Mouse (Mus musculus): ENCODE measurements around the gene Sncg. TPM values are rescaled to one million over a fixed set of nuclear protein-coding genes. Genes with fewer than 3 reads are reported as not detected.
"Not testable (repeated sequence)": the region's sequence is repeated elsewhere in the genome, so short reads cannot be mapped to it uniquely, and the experiment has no call there.

Sncg gene
- 354 and 420 TPM in 2 replicates for polyA plus RNA-seq (2015; fragmentation: Nextera tagmentation; extraction: Ambion mirVana)

GRCm38 (mm10) chr14:34374577-34374976 lies at the start of gene Sncg:
Gene Sncg (minus strand): TSS chr14:34374789.
- peak; percentile 10; the same call in 1 of the 2 replicates for ATAC-seq (ENCODE audit: low FRiP score)
- peak within 1 kb of the TSS; percentile 25 for H3K4me2 ChIP-seq
- H3K27me3 ChIP-seq (replicated peaks): no peaks in the 10 kb centered on the region
- no peak within 1 kb of the TSS; the same call in 1 of the 2 replicates for H3K4me3 ChIP-seq (replicated peaks)
- 0 out of 2 replicates have a peak within 1 kb of the TSS, but pooled peaks have one; percentile 9 for H3K27ac ChIP-seq (replicated peaks)
- WGBS: 24% methylated on average over 10 of the region's 10 CpGs
- no peak within 1 kb of the TSS for H3K9ac ChIP-seq (replicated peaks)
- no peaks in the 10 kb centered on the region for H3K36me3 ChIP-seq
- no peaks in the 10 kb centered on the region for H3K9me3 ChIP-seq (replicated peaks)
- H3K4me1 ChIP-seq: peaks cover 21% of the 10 kb centered on the region

- H3K4me1 ChIP-seq: no peaks in the 10 kb centered on the region
- H3K4me3 ChIP-seq (replicated peaks): no peak overlapping the region
- no peaks in the 10 kb centered on the region for H3K27me3 ChIP-seq (replicated peaks)
- no peak overlapping the region for H3K9ac ChIP-seq (replicated peaks)
- no peak overlapping the region for H3K27ac ChIP-seq (replicated peaks)
- H3K9me3 ChIP-seq (replicated peaks): no peaks in the 10 kb centered on the region
- no peak overlapping the region for H3K4me2 ChIP-seq
- ATAC-seq (ENCODE audit: low FRiP score): no peak
- peaks cover 36% of the 10 kb centered on the region for H3K36me3 ChIP-seq
- 79% methylated on average over 1 of the region's 1 CpGs for WGBS
These were observed 46.5 kb upstream of the Sncg start for GRCm38 (mm10) chr14:34421078-34421477.

GRCm38 (mm10) chr14:34417501-34417900 lies 42.9 kb upstream of the Sncg start:
- no peak overlapping the region for H3K4me2 ChIP-seq
- no peaks in the 10 kb centered on the region for H3K4me1 ChIP-seq
- peaks cover 46% of the 10 kb centered on the region for H3K36me3 ChIP-seq
- ATAC-seq (ENCODE audit: low FRiP score): no peak
- 92% methylated on average over 5 of the region's 5 CpGs for WGBS
- no peak overlapping the region for H3K9ac ChIP-seq (replicated peaks)
- H3K27me3 ChIP-seq (replicated peaks): no peaks in the 10 kb centered on the region
- H3K4me3 ChIP-seq (replicated peaks): no peak overlapping the region
- H3K27ac ChIP-seq (replicated peaks): no peak overlapping the region
- H3K9me3 ChIP-seq (replicated peaks): no peaks in the 10 kb centered on the region

GRCm38 (mm10) chr14:34416946-34417345 lies 42.4 kb upstream of the Sncg start:
- ATAC-seq (ENCODE audit: low FRiP score); H3K4me2 ChIP-seq; H3K9ac ChIP-seq (replicated peaks); H3K9me3 ChIP-seq (replicated peaks); H3K27ac ChIP-seq (replicated peaks); H3K27me3 ChIP-seq (replicated peaks); H3K4me3 ChIP-seq (replicated peaks); H3K4me1 ChIP-seq: not testable (repeated sequence)
- H3K36me3 ChIP-seq: peaks cover 44% of the 10 kb centered on the region
- WGBS: 94% methylated on average over 4 of the region's 4 CpGs

GRCm38 (mm10) chr14:34412164-34412896 lies 37.7 kb upstream of the Sncg start:
- ATAC-seq (ENCODE audit: low FRiP score): no peak
- Histone ChIP-seq H3K4me2 (no peak overlapping the region), H3K4me3 (replicated peaks) (no peak overlapping the region), H3K36me3 (peaks cover 52% of the 10 kb centered on the region), H3K9me3 (replicated peaks) (no peaks in the 10 kb centered on the region), H3K27me3 (replicated peaks) (no peaks in the 10 kb centered on the region), H3K4me1 (no peaks in the 10 kb centered on the region), H3K9ac (replicated peaks) (no peak overlapping the region), H3K27ac (replicated peaks) (no peak overlapping the region)
- 90% methylated on average over 7 of the region's 7 CpGs for WGBS

- Histone ChIP-seq H3K4me1 (no peaks in the 10 kb centered on the region), H3K9me3 (replicated peaks) (no peaks in the 10 kb centered on the region), H3K4me3 (replicated peaks) (no peak overlapping the region), H3K27ac (replicated peaks) (no peak overlapping the region), H3K36me3 (peaks cover 49% of the 10 kb centered on the region), H3K9ac (replicated peaks) (no peak overlapping the region), H3K4me2 (no peak overlapping the region), H3K27me3 (replicated peaks) (no peaks in the 10 kb centered on the region)
- 96% methylated on average over 6 of the region's 6 CpGs for WGBS
- ATAC-seq (ENCODE audit: low FRiP score): no peak
These were observed 36.1 kb upstream of the Sncg start for GRCm38 (mm10) chr14:34410716-34411115.

GRCm38 (mm10) chr14:34403424-34403823 lies 28.8 kb upstream of the Sncg start:
- ATAC-seq (ENCODE audit: low FRiP score): no peak

GRCm38 (mm10) chr14:34402871-34403270 lies 28.3 kb upstream of the Sncg start:
- Histone ChIP-seq H3K4me3 (replicated peaks) (no peak overlapping the region), H3K36me3 (peaks cover 22% of the 10 kb centered on the region), H3K9ac (replicated peaks) (no peak overlapping the region), H3K27ac (replicated peaks) (no peak overlapping the region), H3K27me3 (replicated peaks) (no peaks in the 10 kb centered on the region), H3K4me2 (no peak overlapping the region), H3K9me3 (replicated peaks) (no peaks in the 10 kb centered on the region), H3K4me1 (no peaks in the 10 kb centered on the region)
- ATAC-seq (ENCODE audit: low FRiP score): no peak
- WGBS: 89% methylated on average over 8 of the region's 8 CpGs

More at GRCm38 (mm10) chr14:34403424-34403823, 28.8 kb upstream of the Sncg start:
- Histone ChIP-seq H3K27me3 (replicated peaks) (no peaks in the 10 kb centered on the region), H3K9me3 (replicated peaks) (no peaks in the 10 kb centered on the region), H3K27ac (replicated peaks) (no peak overlapping the region), H3K4me1 (no peaks in the 10 kb centered on the region), H3K4me3 (replicated peaks) (no peak overlapping the region), H3K9ac (replicated peaks) (no peak overlapping the region), H3K4me2 (no peak overlapping the region), H3K36me3 (peaks cover 23% of the 10 kb centered on the region)
- WGBS: 98% methylated on average over 7 of the region's 7 CpGs

GRCm38 (mm10) chr14:34401135-34401534 lies 26.5 kb upstream of the Sncg start:
- H3K36me3 ChIP-seq: peaks cover 16% of the 10 kb centered on the region
- no peaks in the 10 kb centered on the region for H3K27me3 ChIP-seq (replicated peaks)

GRCm38 (mm10) chr14:34400021-34400420 lies 25.4 kb upstream of the Sncg start:
- no peaks in the 10 kb centered on the region for H3K9me3 ChIP-seq (replicated peaks)
- H3K9ac ChIP-seq (replicated peaks): no peak overlapping the region
- no peaks in the 10 kb centered on the region for H3K27me3 ChIP-seq (replicated peaks)
- 93% methylated on average over 3 of the region's 3 CpGs for WGBS
- no peak overlapping the region for H3K27ac ChIP-seq (replicated peaks)
- no peaks in the 10 kb centered on the region for H3K4me1 ChIP-seq
- H3K36me3 ChIP-seq: peaks cover 13% of the 10 kb centered on the region
- no peak overlapping the region for H3K4me2 ChIP-seq
- no peak for ATAC-seq (ENCODE audit: low FRiP score)
- no peak overlapping the region for H3K4me3 ChIP-seq (replicated peaks)

More at GRCm38 (mm10) chr14:34401135-34401534, 26.5 kb upstream of the Sncg start:
- Histone ChIP-seq H3K9me3 (replicated peaks) (no peaks in the 10 kb centered on the region), H3K4me1 (no peaks in the 10 kb centered on the region), H3K4me2 (no peak overlapping the region), H3K9ac (replicated peaks) (no peak overlapping the region), H3K27ac (replicated peaks) (no peak overlapping the region), H3K4me3 (replicated peaks) (no peak overlapping the region)
- WGBS: 54% methylated on average over 6 of the region's 6 CpGs
- ATAC-seq (ENCODE audit: low FRiP score): no peak

- no peak overlapping the region for H3K4me2 ChIP-seq
- 95% methylated on average over 6 of the region's 6 CpGs for WGBS
- H3K27me3 ChIP-seq (replicated peaks): no peaks in the 10 kb centered on the region
- ATAC-seq (ENCODE audit: low FRiP score): no peak
- H3K36me3 ChIP-seq: peaks cover 12% of the 10 kb centered on the region
- no peak overlapping the region for H3K9ac ChIP-seq (replicated peaks)
- H3K9me3 ChIP-seq (replicated peaks): no peaks in the 10 kb centered on the region
- no peak overlapping the region for H3K4me3 ChIP-seq (replicated peaks)
- H3K27ac ChIP-seq (replicated peaks): no peak overlapping the region
- no peaks in the 10 kb centered on the region for H3K4me1 ChIP-seq
These were observed 24.7 kb upstream of the Sncg start for GRCm38 (mm10) chr14:34399301-34399700.

GRCm38 (mm10) chr14:34398901-34399300 lies 24.3 kb upstream of the Sncg start:
- WGBS: 93% methylated on average over 21 of the region's 21 CpGs
- H3K27me3 ChIP-seq (replicated peaks): no peaks in the 10 kb centered on the region

More at GRCm38 (mm10) chr14:34398901-34399300, 24.3 kb upstream of the Sncg start:
- Histone ChIP-seq H3K9me3 (replicated peaks) (no peaks in the 10 kb centered on the region), H3K27ac (replicated peaks) (no peak overlapping the region), H3K4me1 (no peaks in the 10 kb centered on the region), H3K4me2 (no peak overlapping the region), H3K9ac (replicated peaks) (no peak overlapping the region), H3K4me3 (replicated peaks) (no peak overlapping the region), H3K36me3 (peaks cover 12% of the 10 kb centered on the region)
- ATAC-seq (ENCODE audit: low FRiP score): no peak
